Mouse (Mus musculus): ENCODE data around the gene Dab1.

DNA sequence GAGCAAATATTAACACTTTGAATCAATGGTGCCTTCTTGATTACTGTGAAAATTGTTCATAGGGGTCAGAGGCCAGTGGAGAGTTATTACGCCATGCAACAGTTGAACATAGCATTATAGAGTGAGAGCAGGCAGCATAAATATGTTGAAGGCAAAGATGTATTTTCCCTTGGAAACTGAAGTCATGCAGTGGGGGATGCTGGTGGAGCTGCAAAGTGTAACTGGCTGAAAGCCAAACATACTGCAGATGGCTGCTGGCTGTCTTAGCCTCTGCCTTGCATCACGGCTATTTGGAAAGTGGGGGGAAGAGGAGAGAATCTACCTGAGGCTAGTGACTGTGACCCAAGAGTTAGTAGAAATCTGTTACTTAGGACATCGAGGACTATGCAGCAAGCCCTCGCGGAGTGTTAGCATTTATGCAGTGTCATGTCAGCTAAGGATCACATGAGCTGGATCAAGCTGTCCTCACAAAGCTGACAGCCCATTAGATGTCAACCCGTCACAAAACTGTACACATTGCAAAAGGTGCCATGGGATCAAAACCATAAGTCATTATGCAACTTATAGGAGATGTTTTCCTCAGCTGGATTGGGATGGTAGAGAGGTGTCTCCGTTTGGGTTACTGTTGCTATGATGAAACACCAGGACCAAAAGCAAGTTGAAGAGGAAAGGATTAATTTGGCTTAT is 164.5 kb downstream of the Dab1 start:
- TF ChIP-seq CTCF (IDR thresholded peaks at IDR 0.05; ENCODE audit: control insufficient read depth, insufficient read depth, insufficient read length), result no peak
- no peak for TF ChIP-seq MAX (IDR thresholded peaks at IDR 0.05)
- TF ChIP-seq CEBPB (IDR thresholded peaks at IDR 0.05; ENCODE audit: low read depth), result no peak
